Mouse (Mus musculus): ENCODE measurements at regions not wholly inside any gene's neighbourhood (a gene's known extent, or its start where the extent isn't known, plus 50 kb on each side); places are given as distances from the start of the nearest gene placed in this dataset.

- DNase-seq, result peak; percentile 8
Measured at GRCm38 (mm10) chrX:76680890-76681289, 78.2 kb upstream of the Cldn34d start.
